Mouse (Mus musculus) midbrain, embryonic 16.5 days (tissue): ENCODE measurements around the gene Foxp1. TPM values are rescaled to one million over a fixed set of nuclear protein-coding genes. Genes with fewer than 3 reads are reported as not detected.

Source experiments
- ATAC-seq: fragments of 200-750 bp; cut with Nextera tagmentation; 2 replicates; pipeline ENCODE4 v1.8.0; 2017; ENCODE audit warnings: moderate TSS enrichment
- H3K27ac ChIP-seq: fragments of 300-500 bp; sonication (generic); 2 replicates; pipeline ENCODE4 v1.5.1; 2014; ENCODE audit warnings: mild to moderate bottlenecking, low read length, mixed read lengths
- H3K27me3 ChIP-seq: fragments of 300-500 bp; sonication (generic); 2 replicates; pipeline ENCODE4 v1.6.1; 2014; ENCODE audit warnings: low read depth, low read length, mixed read lengths; ENCODE audit not compliant: control insufficient read depth, insufficient read depth
- H3K36me3 ChIP-seq: fragments of 300-500 bp; sonication (generic); 2 replicates; pipeline ENCODE4 v1.6.1; 2014; ENCODE audit warnings: mild to moderate bottlenecking, low read length, moderate library complexity, mixed read lengths; ENCODE audit not compliant: control insufficient read depth, insufficient read depth
- H3K4me1 ChIP-seq: fragments of 300-500 bp; sonication (generic); 2 replicates; pipeline ENCODE4 v1.6.1; 2014; ENCODE audit warnings: mild to moderate bottlenecking, low read length, mixed read lengths; ENCODE audit not compliant: control insufficient read depth, insufficient read depth
- H3K4me2 ChIP-seq: fragments of 300-500 bp; sonication (generic); 2 replicates; pipeline ENCODE4 v1.6.1; 2014; ENCODE audit warnings: mild to moderate bottlenecking, low read length, mixed read lengths
- H3K4me3 ChIP-seq: fragments of 300-500 bp; sonication (generic); 2 replicates; pipeline ENCODE4 v1.5.1; 2014; ENCODE audit warnings: low read depth, mild to moderate bottlenecking, low read length, moderate library complexity, mixed read lengths
- H3K9ac ChIP-seq: fragments of 300-500 bp; sonication (generic); 2 replicates; pipeline ENCODE4 v1.6.1; 2014; ENCODE audit warnings: low read depth, low read length, mixed read lengths
- H3K9me3 ChIP-seq: fragments of 300-500 bp; sonication (generic); replicated peaks from 2 replicates; pipeline ENCODE4 v1.6.1; 2014; ENCODE audit warnings: mild to moderate bottlenecking, low read length, mixed read lengths; ENCODE audit not compliant: control insufficient read depth, poor library complexity, severe bottlenecking
- WGBS: fragments of 180-500 bp; shearing (Covaris S2); extraction: QIAGEN DNeasy Blood & Tissue Kit; methylation state at CpG from one replicate; pipeline ENCODE4 v1.1.7; 2014; 5-methylcytosine and 5-hydroxymethylcytosine counted together
- polyA plus RNA-seq: library from polyadenylated mRNA; unstranded; fragments of >200 nt; fragmentation: Nextera tagmentation; extraction: Ambion mirVana; gene quantifications from 2 replicates; pipeline ENCODE4 v1.2.1, GENCODE M21; 2015

Foxp1 gene
- polyA plus RNA-seq, 1 experiment from 2014 or later: 79.8 TPM

DNA sequence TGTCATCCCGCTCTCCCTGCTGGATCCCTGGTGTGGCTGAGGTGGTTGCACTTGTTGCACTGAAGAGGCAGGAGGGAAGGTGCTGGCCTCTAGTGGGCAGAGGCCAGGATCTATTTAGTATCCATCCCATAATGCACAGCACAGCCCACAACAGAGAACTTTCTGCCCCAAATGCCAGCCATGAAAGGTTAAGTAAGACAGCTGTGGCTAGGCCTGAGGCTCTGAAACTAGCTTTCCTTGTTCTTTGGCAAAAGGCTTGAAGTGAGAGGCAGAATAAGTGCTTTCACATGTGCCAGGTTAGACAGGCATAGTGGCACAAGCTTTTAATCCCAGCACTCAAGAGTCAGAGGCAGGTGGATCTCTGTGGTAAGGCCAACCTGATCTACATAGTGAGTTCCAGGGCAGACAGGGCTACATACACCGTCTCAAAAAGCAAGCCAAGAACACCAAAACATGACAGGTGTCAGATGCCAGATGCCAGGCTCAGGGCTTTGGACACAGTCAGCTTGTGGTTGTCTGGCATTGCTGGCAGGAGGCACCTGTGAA lies 137.4 kb downstream of the Foxp1 start:
- Histone ChIP-seq H3K27me3 (no peaks in the 10 kb centered on the region), H3K9me3 (no peaks in the 10 kb centered on the region), H3K4me2 (no peak overlapping the region), H3K27ac (no peak overlapping the region), H3K36me3 (no peaks in the 10 kb centered on the region), H3K9ac (no peak overlapping the region), H3K4me1 (peaks cover 2% of the 10 kb centered on the region; the same call in 1 of the 2 replicates), H3K4me3 (no peak overlapping the region)
- WGBS: 84% methylated on average over 2 of the region's 2 CpGs
- no peak for ATAC-seq

- no peak overlapping the region for H3K4me2 ChIP-seq
- H3K27ac ChIP-seq: no peak overlapping the region
- H3K4me1 ChIP-seq: no peaks in the 10 kb centered on the region
- no peak overlapping the region for H3K9ac ChIP-seq
- ATAC-seq: no peak
- no peaks in the 10 kb centered on the region for H3K36me3 ChIP-seq
- no peaks in the 10 kb centered on the region for H3K27me3 ChIP-seq
- 83% methylated on average over 4 of the region's 4 CpGs for WGBS
- no peaks in the 10 kb centered on the region for H3K9me3 ChIP-seq
- H3K4me3 ChIP-seq: no peak overlapping the region
Measured at GRCm38 (mm10) chr6:99383846-99384472, 138.6 kb downstream of the Foxp1 start.

DNA sequence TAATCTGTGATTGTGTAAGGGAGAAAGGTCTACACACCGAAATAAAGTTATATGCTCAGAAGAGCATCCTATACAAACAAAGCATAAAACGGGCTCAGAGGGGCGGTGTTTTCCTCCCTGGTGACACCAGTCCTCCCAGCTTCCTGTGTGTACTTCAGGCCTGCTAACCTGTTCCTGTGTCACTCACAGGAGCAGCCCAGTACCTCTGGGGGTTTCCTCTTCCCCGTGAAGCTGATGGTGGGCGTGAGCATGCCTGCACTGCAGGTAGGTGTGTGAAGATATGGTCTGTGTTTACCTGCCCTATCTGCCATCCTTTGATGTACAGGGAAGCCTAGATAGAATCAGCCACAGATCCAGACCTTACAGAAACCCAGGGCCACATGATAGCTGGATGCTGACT lies 142.4 kb downstream of the Foxp1 start:
- H3K36me3 ChIP-seq: no peaks in the 10 kb centered on the region
- no peak overlapping the region for H3K27ac ChIP-seq
- 93% methylated on average over 5 of the region's 5 CpGs for WGBS
- no peak overlapping the region for H3K4me2 ChIP-seq
- H3K27me3 ChIP-seq: no peaks in the 10 kb centered on the region
- no peak overlapping the region for H3K9ac ChIP-seq
- ATAC-seq: no peak
- no peak overlapping the region for H3K4me3 ChIP-seq
- no peaks in the 10 kb centered on the region for H3K9me3 ChIP-seq
- H3K4me1 ChIP-seq: peaks cover 7% of the 10 kb centered on the region; the same call in 1 of the 2 replicates

GRCm38 (mm10) chr6:99378997-99379710 lies 143.4 kb downstream of the Foxp1 start:
- Histone ChIP-seq H3K4me3 (no peak overlapping the region), H3K4me2 (no peak overlapping the region), H3K4me1 (peaks cover 10% of the 10 kb centered on the region; the same call in 1 of the 2 replicates), H3K9ac (no peak overlapping the region), H3K9me3 (no peaks in the 10 kb centered on the region), H3K27me3 (no peaks in the 10 kb centered on the region), H3K36me3 (no peaks in the 10 kb centered on the region), H3K27ac (no peak overlapping the region)
- no peak for ATAC-seq
- WGBS: 77% methylated on average over 7 of the region's 7 CpGs

- no peak overlapping the region for H3K27ac ChIP-seq
- 52% methylated on average over 4 of the region's 4 CpGs for WGBS
- no peak overlapping the region for H3K4me3 ChIP-seq
- H3K9ac ChIP-seq: no peak overlapping the region
- no peak for ATAC-seq
- H3K36me3 ChIP-seq: no peaks in the 10 kb centered on the region
- H3K27me3 ChIP-seq: no peaks in the 10 kb centered on the region
- no peak overlapping the region for H3K4me2 ChIP-seq
- no peaks in the 10 kb centered on the region for H3K9me3 ChIP-seq
- H3K4me1 ChIP-seq: peaks cover 10% of the 10 kb centered on the region; the same call in 1 of the 2 replicates
Measured at GRCm38 (mm10) chr6:99377716-99378115, 144.8 kb downstream of the Foxp1 start.

DNA sequence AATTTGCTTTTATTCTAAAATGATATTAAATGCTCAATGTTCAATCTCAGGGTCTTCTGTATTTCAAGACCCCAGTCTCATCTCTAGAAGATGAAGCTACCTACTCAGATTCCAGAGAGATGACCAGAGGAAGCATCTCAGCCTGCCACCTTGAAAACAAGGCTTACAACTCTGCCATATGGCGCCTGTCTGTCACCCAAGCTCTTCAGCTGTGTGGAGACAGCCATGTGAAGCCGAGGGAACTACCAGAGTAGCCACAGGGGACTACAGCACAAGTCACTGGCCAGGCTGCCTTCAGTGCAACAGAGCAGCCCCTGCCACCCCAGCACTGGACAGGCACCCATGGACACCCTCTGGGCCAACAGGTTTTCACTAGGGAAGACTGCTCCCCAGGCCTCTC lies 145.4 kb downstream of the Foxp1 start:
- no peaks in the 10 kb centered on the region for H3K9me3 ChIP-seq
- peaks cover 10% of the 10 kb centered on the region; the same call in 1 of the 2 replicates for H3K4me1 ChIP-seq
- no peak overlapping the region for H3K4me3 ChIP-seq
- no peaks in the 10 kb centered on the region for H3K36me3 ChIP-seq
- H3K27ac ChIP-seq: no peak overlapping the region
- WGBS: 59% methylated on average over 2 of the region's 2 CpGs
- no peak for ATAC-seq
- no peaks in the 10 kb centered on the region for H3K27me3 ChIP-seq
- no peak overlapping the region for H3K9ac ChIP-seq
- H3K4me2 ChIP-seq: no peak overlapping the region

- WGBS: 78% methylated on average over 8 of the region's 8 CpGs
- H3K36me3 ChIP-seq: no peaks in the 10 kb centered on the region
- ATAC-seq: no peak
- no peaks in the 10 kb centered on the region for H3K27me3 ChIP-seq
- no peak overlapping the region for H3K9ac ChIP-seq
- H3K9me3 ChIP-seq: no peaks in the 10 kb centered on the region
- H3K27ac ChIP-seq: peak overlapping the region; percentile 19; the same call in 1 of the 2 replicates
- H3K4me3 ChIP-seq: no peak overlapping the region
- peaks cover 10% of the 10 kb centered on the region; the same call in 1 of the 2 replicates for H3K4me1 ChIP-seq
- no peak overlapping the region for H3K4me2 ChIP-seq
Measured at GRCm38 (mm10) chr6:99376721-99377120, 145.8 kb downstream of the Foxp1 start.

- WGBS: 51% methylated on average over 6 of the region's 6 CpGs
- Histone ChIP-seq H3K36me3 (no peaks in the 10 kb centered on the region), H3K27me3 (no peaks in the 10 kb centered on the region), H3K9ac (no peak overlapping the region), H3K4me2 (no peak overlapping the region), H3K9me3 (no peaks in the 10 kb centered on the region), H3K4me1 (peaks cover 10% of the 10 kb centered on the region; the same call in 1 of the 2 replicates), H3K4me3 (no peak overlapping the region), H3K27ac (no peak overlapping the region)
- no peak for ATAC-seq
Measured at GRCm38 (mm10) chr6:99375865-99376264, 146.7 kb downstream of the Foxp1 start.

- H3K9me3 ChIP-seq: no peaks in the 10 kb centered on the region
- ATAC-seq: no peak
- H3K9ac ChIP-seq: no peak overlapping the region
- no peak overlapping the region for H3K4me2 ChIP-seq
- H3K27ac ChIP-seq: no peak overlapping the region
- peaks cover 10% of the 10 kb centered on the region; the same call in 1 of the 2 replicates for H3K4me1 ChIP-seq
- no peak overlapping the region for H3K4me3 ChIP-seq
- no peaks in the 10 kb centered on the region for H3K36me3 ChIP-seq
- no peaks in the 10 kb centered on the region for H3K27me3 ChIP-seq
- WGBS: 84% methylated on average over 4 of the region's 4 CpGs
Measured at GRCm38 (mm10) chr6:99375376-99375775, 147.1 kb downstream of the Foxp1 start.
